Mouse (Mus musculus): ENCODE data around the gene Usp24.

- no peak for TF ChIP-seq POLR2A (IDR thresholded peaks at IDR 0.05; ENCODE audit: insufficient read depth, low read depth, low read length)
- TF ChIP-seq CTCF (IDR thresholded peaks at IDR 0.05) = no peak
- TF ChIP-seq EP300 (IDR thresholded peaks at IDR 0.05; ENCODE audit: insufficient read depth, low read depth, low read length) = no peak
These were observed 6.8 kb downstream of the Usp24 start for GRCm38 (mm10) chr4:106322846-106323245.

All from heart, adult 2 months (tissue).